Mouse (Mus musculus) spleen, adult 2 months (tissue): ENCODE results near the gene Robo3. TPM values are rescaled to one million over a fixed set of nuclear protein-coding genes. Genes with fewer than 3 reads are reported as not detected.
A peak's percentile ranks its signal among the peaks of the same experiment; 100 is the strongest.

Experiments used
- DNase-seq, 2 experiments: peaks; one replicate each; pipeline versions ENCODE4 v3.0.0 to v3.0.0-alpha.2; 2012 to 2021; ENCODE audit warnings: low spot score in 2 of 2, low read depth in 1 of 2
- H3K27ac ChIP-seq: fragments of 200-500 bp; 2 replicates; pipeline ENCODE4 v1.5.1; 2012; ENCODE audit warnings: low read length, inconsistent platforms; ENCODE audit not compliant: insufficient read depth
- H3K27me3 ChIP-seq: fragments of 200-500 bp; 2 replicates; pipeline ENCODE4 v1.6.1; 2012; ENCODE audit warnings: mild to moderate bottlenecking, moderate library complexity, low read length, inconsistent platforms; ENCODE audit not compliant: control insufficient read depth, insufficient read depth
- H3K36me3 ChIP-seq: fragments of 200-500 bp; 2 replicates; pipeline ENCODE4 v1.6.1; 2012; ENCODE audit warnings: mild to moderate bottlenecking, low read length, inconsistent platforms; ENCODE audit not compliant: control insufficient read depth, insufficient read depth
- H3K4me1 ChIP-seq: fragments of 200-500 bp; 2 replicates; pipeline ENCODE4 v1.6.1; 2011; ENCODE audit warnings: inconsistent platforms; ENCODE audit not compliant: control insufficient read depth, insufficient read depth, insufficient read length
- H3K4me3 ChIP-seq: fragments of 200-500 bp; 2 replicates; pipeline ENCODE4 v1.5.1; 2011; ENCODE audit warnings: mild to moderate bottlenecking, inconsistent platforms; ENCODE audit not compliant: insufficient read depth, insufficient read length; ENCODE audit errors: extremely low read depth
- CTCF ChIP-seq: fragments of 200-500 bp; IDR thresholded peaks from 2 replicates; pipeline ENCODE4 v1.5.1; 2011; ENCODE audit warnings: mild to moderate bottlenecking, inconsistent platforms; ENCODE audit not compliant: insufficient read depth, insufficient read length, insufficient replicate concordance; ENCODE audit errors: extremely low read depth
- POLR2A ChIP-seq: fragments of 200-500 bp; IDR thresholded peaks from 2 replicates; pipeline ENCODE4 v1.6.1; 2011; ENCODE audit warnings: low read depth, low read length, inconsistent platforms
- WGBS: fragments of 180-500 bp; shearing (Covaris S2); methylation state at CpG from one replicate; pipeline ENCODE4 v1.1.7; 2018; 5-methylcytosine and 5-hydroxymethylcytosine counted together
- polyA plus RNA-seq: library from polyadenylated mRNA; depleted of rRNA; stranded (reverse); fragments of >200 nt; gene quantifications from 2 replicates; pipeline ENCODE4 v1.2.3, GENCODE M21; 2012

The Robo3 gene
- polyA plus RNA-seq, 1 experiment, result 0.81 TPM

- H3K27me3 ChIP-seq, result peaks cover 20% of the 10 kb centered on the region
- no peak overlapping the region for H3K27ac ChIP-seq
- H3K4me1 ChIP-seq, result no peaks in the 10 kb centered on the region; the same call in 1 of the 2 replicates
- 3% methylated on average over 17 of the region's 17 CpGs for WGBS
- no peak overlapping the region for H3K4me3 ChIP-seq
- no peaks in the 10 kb centered on the region for H3K36me3 ChIP-seq
- no peak for TF ChIP-seq CTCF
- TF ChIP-seq POLR2A, result no peak
- DNase-seq, result no peak
Observed at GRCm38 (mm10) chr9:37432026-37432666, 900 bp downstream of the Robo3 start.

- TF ChIP-seq CTCF (peak; percentile 81; the same call in 1 of the 2 replicates), POLR2A (no peak)
- H3K27ac ChIP-seq, result no peak overlapping the region
- H3K4me1 ChIP-seq, result no peaks in the 10 kb centered on the region; the same call in 1 of the 2 replicates
- peaks cover 20% of the 10 kb centered on the region for H3K27me3 ChIP-seq
- H3K36me3 ChIP-seq, result no peaks in the 10 kb centered on the region
- H3K4me3 ChIP-seq, result no peak overlapping the region
- WGBS, result 4% methylated on average over 12 of the region's 12 CpGs
- DNase-seq, result peak; percentile 58 to 71
Observed at GRCm38 (mm10) chr9:37430582-37430981, 2.5 kb downstream of the Robo3 start.

- H3K4me3 ChIP-seq, result no peak overlapping the region
- H3K27ac ChIP-seq, result no peak overlapping the region
- TF ChIP-seq POLR2A (no peak), CTCF (no peak)
- no peak for DNase-seq
- H3K36me3 ChIP-seq, result no peaks in the 10 kb centered on the region
- WGBS, result 47% methylated on average over 26 of the region's 26 CpGs
- no peaks in the 10 kb centered on the region; the same call in 1 of the 2 replicates for H3K4me1 ChIP-seq
- peaks cover 17% of the 10 kb centered on the region for H3K27me3 ChIP-seq
Observed at GRCm38 (mm10) chr9:37429326-37429725, 3.7 kb downstream of the Robo3 start.

GRCm38 (mm10) chr9:37421239-37421638, 11.8 kb downstream of the Robo3 start:
- H3K4me3 ChIP-seq, result no peak overlapping the region
- WGBS, result 18% methylated on average over 12 of the region's 12 CpGs
- DNase-seq, result no peak
- no peaks in the 10 kb centered on the region for H3K36me3 ChIP-seq
- TF ChIP-seq CTCF (no peak), POLR2A (no peak)
- H3K4me1 ChIP-seq, result peaks cover 5% of the 10 kb centered on the region; the same call in 1 of the 2 replicates
- no peak overlapping the region for H3K27ac ChIP-seq
- H3K27me3 ChIP-seq, result no peaks in the 10 kb centered on the region

GRCm38 (mm10) chr9:37420676-37421075, 12.4 kb downstream of the Robo3 start:
- under 1% methylated on average over 27 of the region's 27 CpGs for WGBS
- H3K27ac ChIP-seq, result no peak overlapping the region
- peak; percentile 60 to 77 for DNase-seq
- no peak for TF ChIP-seq POLR2A
- peak; percentile 48; the same call in 1 of the 2 replicates for TF ChIP-seq CTCF
- H3K27me3 ChIP-seq, result no peaks in the 10 kb centered on the region
- peak overlapping the region; percentile 22; the same call in 1 of the 2 replicates for H3K4me3 ChIP-seq
- peaks cover 5% of the 10 kb centered on the region; the same call in 1 of the 2 replicates for H3K4me1 ChIP-seq
- no peaks in the 10 kb centered on the region for H3K36me3 ChIP-seq

DNA sequence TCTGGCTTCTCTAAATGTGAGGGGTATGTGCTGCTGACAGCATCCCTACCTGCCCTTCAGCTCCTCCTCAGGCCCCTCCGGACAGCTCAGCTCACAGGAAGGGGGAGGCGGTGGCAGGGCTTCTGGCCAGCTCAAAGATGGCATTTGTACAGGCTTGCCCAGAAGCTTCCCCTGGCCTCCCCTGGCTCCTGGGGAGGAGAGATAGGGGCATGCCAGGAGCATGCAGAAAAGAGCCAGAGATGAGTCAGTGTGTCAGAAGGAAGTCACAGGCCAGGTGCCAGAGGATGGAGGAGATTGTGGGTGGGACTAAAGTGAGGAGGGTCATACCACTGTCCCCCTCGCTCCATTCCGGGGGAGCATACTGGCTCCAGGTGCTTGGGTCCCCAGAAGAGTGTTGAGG, 14.3 kb downstream of the Robo3 start:
- no peak for DNase-seq

DNA sequence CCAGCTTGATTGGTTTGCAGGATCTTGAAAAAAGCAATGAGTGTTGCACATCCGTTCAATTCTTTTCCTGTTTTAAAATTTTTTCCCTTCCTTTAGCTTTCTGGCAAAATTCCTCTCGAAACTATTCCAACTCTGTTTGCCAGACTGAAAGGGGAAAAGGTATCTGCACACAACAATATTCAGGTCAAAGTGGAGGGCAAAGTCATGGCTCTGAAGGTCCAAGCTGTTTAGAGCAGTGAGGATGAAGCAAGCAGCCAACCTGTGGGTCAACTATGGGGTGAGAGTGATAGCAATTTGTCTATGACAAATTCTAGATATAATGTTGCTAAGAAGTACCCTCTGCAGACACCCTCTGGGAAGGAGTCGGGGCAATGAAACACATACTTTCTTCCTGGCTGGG, 18.4 kb downstream of the Robo3 start:
- Histone ChIP-seq H3K36me3 (no peaks in the 10 kb centered on the region), H3K27ac (no peak overlapping the region), H3K4me1 (no peaks in the 10 kb centered on the region), H3K4me3 (no peak overlapping the region), H3K27me3 (no peaks in the 10 kb centered on the region)
- no peak for TF ChIP-seq CTCF
- TF ChIP-seq POLR2A, result no peak
- 60% methylated on average over 3 of the region's 3 CpGs for WGBS
- DNase-seq, result no peak

More for the DNA sequence above, 14.3 kb downstream of the Robo3 start:
- TF ChIP-seq POLR2A, result no peak
- no peak for TF ChIP-seq CTCF
- H3K4me3 ChIP-seq, result no peak overlapping the region
- no peak overlapping the region for H3K27ac ChIP-seq
- WGBS, result 70% methylated on average over 4 of the region's 4 CpGs
- no peaks in the 10 kb centered on the region for H3K36me3 ChIP-seq
- peaks cover 5% of the 10 kb centered on the region; the same call in 1 of the 2 replicates for H3K4me1 ChIP-seq
- no peaks in the 10 kb centered on the region for H3K27me3 ChIP-seq
